Mouse (Mus musculus) kidney, adult 2 months (tissue): ENCODE measurements at regions not wholly inside any gene's neighbourhood (a gene's known extent, or its start where the extent isn't known, plus 50 kb on each side); places are given as distances from the start of the nearest gene placed in this dataset.

ENCODE experiments used
- DNase-seq: peaks from one replicate; pipeline ENCODE4 v3.0.0; 2021
- H3K27ac ChIP-seq: fragments of 200-500 bp; 2 replicates; pipeline ENCODE4 v1.5.1; 2012; ENCODE audit warnings: low read depth, low read length, control low read depth, inconsistent platforms; ENCODE audit not compliant: insufficient read depth
- H3K27me3 ChIP-seq: fragments of 200-500 bp; replicated peaks from 2 replicates; pipeline ENCODE4 v1.6.1; 2012; ENCODE audit warnings: mild to moderate bottlenecking, moderate library complexity, low read length, inconsistent platforms; ENCODE audit not compliant: control insufficient read depth, insufficient read depth
- H3K36me3 ChIP-seq: fragments of 200-500 bp; 2 replicates; pipeline ENCODE4 v1.6.1; 2012; ENCODE audit warnings: mild to moderate bottlenecking, moderate library complexity, low read length, inconsistent platforms; ENCODE audit not compliant: control insufficient read depth, insufficient read depth
- H3K4me1 ChIP-seq: fragments of 200-500 bp; 2 replicates; pipeline ENCODE4 v1.6.1; 2011; ENCODE audit warnings: low read length; ENCODE audit not compliant: control insufficient read depth, insufficient read depth
- H3K4me3 ChIP-seq: fragments of 200-500 bp; 2 replicates; pipeline ENCODE4 v1.5.1; 2011; ENCODE audit warnings: mild to moderate bottlenecking, low read depth, low read length, control low read depth; ENCODE audit not compliant: insufficient read depth
- CTCF ChIP-seq: fragments of 200-500 bp; conservative IDR thresholded peaks from 2 replicates; pipeline ENCODE4 v1.5.1; 2011; ENCODE audit warnings: low read depth, mild to moderate bottlenecking, control low read depth, low read length, moderate library complexity, mixed read lengths; ENCODE audit not compliant: insufficient read depth, insufficient read length
- POLR2A ChIP-seq: fragments of 200-500 bp; IDR thresholded peaks from one replicate; pipeline ENCODE4 v1.6.1; 2011; ENCODE audit warnings: low read depth, low read length, control low read depth
- WGBS: fragments of 180-500 bp; shearing (Covaris S2); methylation state at CpG from one replicate; pipeline ENCODE4 v1.1.7; 2018; 5-methylcytosine and 5-hydroxymethylcytosine counted together

- no peak overlapping the region for H3K27ac ChIP-seq
- no peak for DNase-seq
- WGBS, result 39% methylated on average over 4 of the region's 4 CpGs
- H3K36me3 ChIP-seq, result no peaks in the 10 kb centered on the region
- no peak overlapping the region for H3K4me3 ChIP-seq
- H3K27me3 ChIP-seq, result no peaks in the 10 kb centered on the region
- no peaks in the 10 kb centered on the region for H3K4me1 ChIP-seq
- TF ChIP-seq POLR2A (no peak), CTCF (no peak)
Observed at GRCm38 (mm10) chr2:128247967-128248366, 122.1 kb downstream of the Bcl2l11 start.

GRCm38 (mm10) chr2:128249188-128249587 is 123.3 kb downstream of the Bcl2l11 start:
- Histone ChIP-seq H3K4me1 (no peaks in the 10 kb centered on the region), H3K27ac (no peak overlapping the region), H3K4me3 (no peak overlapping the region), H3K27me3 (no peaks in the 10 kb centered on the region), H3K36me3 (no peaks in the 10 kb centered on the region)
- no peak for TF ChIP-seq POLR2A
- no peak for TF ChIP-seq CTCF
- WGBS, result 93% methylated on average over 4 of the region's 4 CpGs
- no peak for DNase-seq

- WGBS, result 68% methylated on average over 2 of the region's 2 CpGs
- H3K27ac ChIP-seq, result no peak overlapping the region
- H3K36me3 ChIP-seq, result no peaks in the 10 kb centered on the region
- no peak for DNase-seq
- no peaks in the 10 kb centered on the region for H3K4me1 ChIP-seq
- H3K4me3 ChIP-seq, result no peak overlapping the region
- H3K27me3 ChIP-seq, result no peaks in the 10 kb centered on the region
- TF ChIP-seq POLR2A (no peak), CTCF (no peak)
Observed at GRCm38 (mm10) chr2:128249607-128250006, 123.8 kb downstream of the Bcl2l11 start.

GRCm38 (mm10) chr2:128250841-128251240 is 125.0 kb downstream of the Bcl2l11 start:
- no peak overlapping the region for H3K4me3 ChIP-seq
- no peaks in the 10 kb centered on the region for H3K36me3 ChIP-seq
- H3K4me1 ChIP-seq, result no peaks in the 10 kb centered on the region
- H3K27ac ChIP-seq, result no peak overlapping the region
- TF ChIP-seq POLR2A (no peak), CTCF (no peak)
- WGBS, result 84% methylated on average over 4 of the region's 4 CpGs
- DNase-seq, result no peak
- H3K27me3 ChIP-seq, result no peaks in the 10 kb centered on the region

GRCm38 (mm10) chr2:128256651-128257050 is 130.8 kb downstream of the Bcl2l11 start:
- Histone ChIP-seq H3K4me3 (no peak overlapping the region), H3K27ac (no peak overlapping the region), H3K27me3 (no peaks in the 10 kb centered on the region), H3K4me1 (no peaks in the 10 kb centered on the region), H3K36me3 (no peaks in the 10 kb centered on the region)
- 79% methylated on average over 6 of the region's 6 CpGs for WGBS
- TF ChIP-seq POLR2A (no peak), CTCF (no peak)
- no peak for DNase-seq

GRCm38 (mm10) chr2:128257262-128257661 is 131.4 kb downstream of the Bcl2l11 start:
- WGBS, result 85% methylated on average over 9 of the region's 9 CpGs
- Histone ChIP-seq H3K4me1 (no peaks in the 10 kb centered on the region), H3K36me3 (no peaks in the 10 kb centered on the region), H3K27ac (no peak overlapping the region), H3K27me3 (no peaks in the 10 kb centered on the region), H3K4me3 (no peak overlapping the region)
- no peak for TF ChIP-seq CTCF
- TF ChIP-seq POLR2A, result no peak
- DNase-seq, result no peak

GRCm38 (mm10) chr2:128263880-128264279 is 138.0 kb downstream of the Bcl2l11 start:
- Histone ChIP-seq H3K36me3 (no peaks in the 10 kb centered on the region), H3K27ac (no peak overlapping the region), H3K4me1 (no peaks in the 10 kb centered on the region; the same call in 1 of the 2 replicates), H3K27me3 (no peaks in the 10 kb centered on the region), H3K4me3 (no peak overlapping the region)
- no peak for DNase-seq
- 93% methylated on average over 3 of the region's 3 CpGs for WGBS
- TF ChIP-seq CTCF (no peak), POLR2A (no peak)
